Mouse (Mus musculus): ENCODE data around the gene Myh9. TPM values are rescaled to one million over a fixed set of nuclear protein-coding genes. Genes with fewer than 3 reads are reported as not detected.
A peak's percentile ranks its signal among the peaks of the same experiment; 100 is the strongest.

Myh9 gene
- polyA plus RNA-seq, 1 experiment from 2014 or later: 677 TPM

GRCm38 (mm10) chr15:77823196-77823595, 18.8 kb downstream of the Myh9 start:
- in situ Hi-C loops (cut with MboI; ENCODE audit: low pct_unique_long_range_greater_than_20kb): no loop called here
- DNase-seq (ENCODE audit: low read depth, low spot score) (no peak), ATAC-seq (no peak)
- POLR2A ChIA-PET: interaction anchor here (0.5 to 1.5 kb wide), 4 partner anchors 11 to 692 kb away, joined by 3 to 10 read pairs (median 4); no protein-coding TSS in a partner anchor
- no peaks in the 10 kb centered on the region for H3K27me3 ChIP-seq
- TF ChIP-seq CTCF (IDR thresholded peaks at IDR 0.05): no peak
- CTCF ChIA-PET: interaction anchor here (1.0 to 1.5 kb wide), 3 partner anchors 10 to 38 kb away, joined by 3 to 5 read pairs (median 4); no protein-coding TSS in a partner anchor

GRCm38 (mm10) chr15:77822671-77823070, 19.3 kb downstream of the Myh9 start:
- POLR2A ChIA-PET: interaction anchor here (0.7 to 1.4 kb wide), 3 partner anchors 10 to 56 kb away, joined by 3 read pairs; no protein-coding TSS in a partner anchor
- H3K27me3 ChIP-seq: no peaks in the 10 kb centered on the region
- in situ Hi-C loops (cut with MboI; ENCODE audit: low pct_unique_long_range_greater_than_20kb): no loop called here
- ATAC-seq (no peak), DNase-seq (ENCODE audit: low read depth, low spot score) (no peak)
- CTCF ChIA-PET: interaction anchor here (1.3 kb wide), 1 partner anchor 14 kb away, joined by 3 read pairs; no protein-coding TSS in a partner anchor
- TF ChIP-seq CTCF (IDR thresholded peaks at IDR 0.05): no peak

- CTCF ChIA-PET: interaction anchor here (1.3 kb wide), 1 partner anchor 15 kb away, joined by 3 read pairs; no protein-coding TSS in a partner anchor
- in situ Hi-C loops (cut with MboI; ENCODE audit: low pct_unique_long_range_greater_than_20kb): no loop called here
- ATAC-seq: no peak
- no peak for DNase-seq (ENCODE audit: low read depth, low spot score)
- POLR2A ChIA-PET: interaction anchor here (1.1 to 1.4 kb wide), 2 partner anchors 11 to 12 kb away, joined by 3 read pairs; no protein-coding TSS in a partner anchor
- H3K27me3 ChIP-seq: no peaks in the 10 kb centered on the region
- no peak for TF ChIP-seq CTCF (IDR thresholded peaks at IDR 0.05)
Measured at GRCm38 (mm10) chr15:77822057-77822466, 19.9 kb downstream of the Myh9 start.

GRCm38 (mm10) chr15:77821424-77821823, 20.6 kb downstream of the Myh9 start:
- ChIA-PET POLR2A (interaction anchor here (1.0 to 2.2 kb wide), 6 partner anchors 11 to 28 kb away, joined by 3 to 16 read pairs (median 4); no protein-coding TSS in a partner anchor), CTCF (interaction anchor here (1.3 to 2.2 kb wide), 2 partner anchors 13 to 15 kb away, joined by 3 to 7 read pairs; no protein-coding TSS in a partner anchor)
- DNase-seq (ENCODE audit: low read depth, low spot score) (no peak), ATAC-seq (no peak)
- no peaks in the 10 kb centered on the region for H3K27me3 ChIP-seq
- no peak for TF ChIP-seq CTCF (IDR thresholded peaks at IDR 0.05)
- in situ Hi-C loops (cut with MboI; ENCODE audit: low pct_unique_long_range_greater_than_20kb): no loop called here

GRCm38 (mm10) chr15:77820480-77821163, 21.4 kb downstream of the Myh9 start:
- CTCF ChIA-PET: interaction anchor here (1.1 to 2.2 kb wide), 5 partner anchors 12 to 97 kb away, joined by 3 to 7 read pairs (median 4); no protein-coding TSS in a partner anchor
- no peak for TF ChIP-seq CTCF (IDR thresholded peaks at IDR 0.05)
- POLR2A ChIA-PET: interaction anchor here (1.0 to 2.2 kb wide), 8 partner anchors 9 to 27 kb away, joined by 3 to 16 read pairs (median 4); partner anchors contain the start of gene Myh9
- ATAC-seq: peak; percentile 5
- no peaks in the 10 kb centered on the region for H3K27me3 ChIP-seq
- no peak for DNase-seq (ENCODE audit: low read depth, low spot score)
- in situ Hi-C loops (cut with MboI; ENCODE audit: low pct_unique_long_range_greater_than_20kb): no loop called here

GRCm38 (mm10) chr15:77819894-77820387, 22.0 kb downstream of the Myh9 start:
- ATAC-seq (no peak), DNase-seq (ENCODE audit: low read depth, low spot score) (no peak)
- in situ Hi-C loops (cut with MboI; ENCODE audit: low pct_unique_long_range_greater_than_20kb): no loop called here
- CTCF ChIA-PET: interaction anchor here (1.1 to 2.3 kb wide), 6 partner anchors 11 to 98 kb away, joined by 3 to 8 read pairs (median 4); no protein-coding TSS in a partner anchor
- no peaks in the 10 kb centered on the region for H3K27me3 ChIP-seq
- TF ChIP-seq CTCF (IDR thresholded peaks at IDR 0.05): no peak
- POLR2A ChIA-PET: interaction anchor here (0.6 to 2.2 kb wide), 6 partner anchors 10 to 90 kb away, joined by 3 to 16 read pairs (median 4); partner anchors contain the start of gene Myh9

- in situ Hi-C loops (cut with MboI; ENCODE audit: low pct_unique_long_range_greater_than_20kb): no loop called here
- no peaks in the 10 kb centered on the region for H3K27me3 ChIP-seq
- CTCF ChIA-PET: interaction anchor here (1.4 to 2.3 kb wide), 2 partner anchors 17 to 43 kb away, joined by 4 to 8 read pairs; no protein-coding TSS in a partner anchor
- DNase-seq (ENCODE audit: low read depth, low spot score): no peak
- no peak for TF ChIP-seq CTCF (IDR thresholded peaks at IDR 0.05)
- POLR2A ChIA-PET: interaction anchor here (1.0 to 1.8 kb wide), 4 partner anchors 11 to 18 kb away, joined by 3 to 6 read pairs (median 4); no protein-coding TSS in a partner anchor
- no peak for ATAC-seq
Measured at GRCm38 (mm10) chr15:77818556-77819158, 23.3 kb downstream of the Myh9 start.

GRCm38 (mm10) chr15:77817417-77817816, 24.6 kb downstream of the Myh9 start:
- in situ Hi-C loops (cut with MboI; ENCODE audit: low pct_unique_long_range_greater_than_20kb): no loop called here
- CTCF ChIA-PET: interaction anchor here (0.8 to 1.5 kb wide), 3 partner anchors 15 to 100 kb away, joined by 3 to 4 read pairs (median 4); no protein-coding TSS in a partner anchor
- ATAC-seq: no peak

GRCm38 (mm10) chr15:77816601-77816950, 25.4 kb downstream of the Myh9 start:
- TF ChIP-seq CTCF (IDR thresholded peaks at IDR 0.05): no peak

More at GRCm38 (mm10) chr15:77817417-77817816, 24.6 kb downstream of the Myh9 start:
- no peak for TF ChIP-seq CTCF (IDR thresholded peaks at IDR 0.05)
- H3K27me3 ChIP-seq: no peaks in the 10 kb centered on the region
- DNase-seq (ENCODE audit: low read depth, low spot score): no peak
- POLR2A ChIA-PET: interaction anchor here (0.8 to 1.4 kb wide), 2 partner anchors 19 to 24 kb away, joined by 3 to 4 read pairs; partner anchors contain the start of gene Myh9

More at GRCm38 (mm10) chr15:77816601-77816950, 25.4 kb downstream of the Myh9 start:
- DNase-seq (ENCODE audit: low read depth, low spot score) (no peak), ATAC-seq (no peak)
- H3K27me3 ChIP-seq: no peaks in the 10 kb centered on the region
- ChIA-PET POLR2A (interaction anchor here (0.6 to 1.4 kb wide), 3 partner anchors 17 to 33 kb away, joined by 3 read pairs; no protein-coding TSS in a partner anchor), CTCF (interaction anchor here (1.5 kb wide), 1 partner anchor 14 kb away, joined by 4 read pairs; no protein-coding TSS in a partner anchor)
- in situ Hi-C loops (cut with MboI; ENCODE audit: low pct_unique_long_range_greater_than_20kb): no loop called here

All from Patski (cell line).